Mouse (Mus musculus) heart, postnatal 25 days (tissue): ENCODE measurements around the gene Rassf10. TPM values are rescaled to one million over a fixed set of nuclear protein-coding genes. Genes with fewer than 3 reads are reported as not detected.
"Not testable (repeated sequence)": the region's sequence is repeated elsewhere in the genome, so short reads cannot be mapped to it uniquely, and the experiment has no call there.

Experiments used
- DNase-seq: peaks from one replicate; pipeline ENCODE4 v3.0.0; 2022; ENCODE audit warnings: low spot score
- intact Hi-C: fragments of 180-260 bp; cut with DNase I; formaldehyde crosslinking; loops from one replicate; pipeline ENCODE4 v1.15.1; 2025
- total RNA-seq, 2 experiments: library from RNA; stranded (reverse); gene quantifications; 2 replicates each; pipeline ENCODE4 v1.2.3; 2021

Gene Rassf10
- 1 to 10 TPM; 1.8 to 2.0 TPM for total RNA-seq

DNA sequence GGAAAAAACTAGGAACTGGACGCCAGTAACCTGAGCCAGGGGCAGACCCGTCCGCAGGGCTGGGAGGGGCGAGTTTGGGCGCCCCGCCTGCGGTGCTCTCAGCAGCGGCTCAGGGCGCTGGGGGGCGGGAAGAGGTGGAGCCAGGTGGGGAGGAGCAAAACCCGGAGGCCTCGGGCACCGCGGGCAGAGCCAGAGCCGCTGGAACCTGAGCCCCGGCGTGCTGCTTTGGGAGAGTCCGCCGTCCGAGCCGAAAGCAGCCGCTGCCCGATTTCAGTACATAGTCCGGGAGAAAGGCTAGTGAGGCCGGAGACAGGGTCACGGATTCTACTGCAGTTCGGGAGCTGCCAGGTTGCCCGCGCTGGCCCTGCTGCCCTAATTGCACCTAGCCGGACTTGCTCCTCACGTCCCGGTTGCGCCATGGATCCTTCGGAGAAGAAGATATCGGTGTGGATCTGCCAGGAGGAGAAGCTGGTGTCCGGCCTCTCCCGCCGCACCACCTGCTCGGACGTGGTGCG is at the start of gene Rassf10:
Rassf10 (plus strand) TSS at position 186 of the 515 bp plus-strand sequence.
- intact Hi-C loops: no loop called here
- peak; percentile 80 for DNase-seq

DNA sequence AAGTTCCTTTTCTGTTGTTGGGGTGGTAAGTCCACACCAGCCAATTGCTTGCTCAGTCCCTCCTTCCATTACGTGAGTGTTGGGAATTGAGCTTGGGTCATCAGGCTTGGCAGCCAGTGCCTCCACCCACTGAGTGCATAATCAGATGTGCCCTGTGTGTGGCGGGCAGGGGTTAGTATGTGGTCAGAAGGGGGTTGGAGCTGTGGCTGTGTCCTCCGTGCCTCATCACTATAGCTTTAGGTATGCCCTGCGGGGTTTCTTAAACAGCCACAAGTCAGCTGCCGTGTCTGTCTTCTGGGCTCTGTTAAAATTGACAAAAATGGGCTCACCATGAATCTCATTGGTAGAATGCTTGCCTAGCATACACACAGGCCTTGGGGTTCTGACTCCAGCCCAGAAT is 46.9 kb upstream of the Rassf10 start:
- DNase-seq: no peak
- intact Hi-C loops: no loop called here

- DNase-seq: no peak
These were observed 46.3 kb upstream of the Rassf10 start for GRCm38 (mm10) chr7:112907468-112907867.

DNA sequence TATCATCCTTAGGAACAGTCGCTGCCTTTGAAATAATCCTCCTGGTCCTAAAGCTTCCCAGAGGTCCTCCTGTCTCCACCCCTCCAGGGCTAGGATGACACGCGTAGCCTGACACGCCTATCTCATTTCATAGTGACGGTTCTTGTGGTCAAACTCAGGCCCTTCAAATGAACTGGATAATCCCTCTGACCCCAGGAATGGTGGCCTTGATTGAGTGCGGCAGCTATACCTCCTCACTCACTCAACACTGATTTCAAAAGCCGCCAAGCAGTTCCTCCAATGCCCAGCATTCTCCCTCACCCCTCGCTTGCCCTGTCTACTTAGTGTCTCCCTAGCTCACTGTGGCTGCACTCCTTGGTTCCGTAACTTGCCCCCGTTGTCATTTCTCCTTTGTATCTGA is 44.6 kb upstream of the Rassf10 start:
- DNase-seq: no peak
- intact Hi-C loops: no loop called here

More at GRCm38 (mm10) chr7:112907468-112907867, 46.3 kb upstream of the Rassf10 start:
- intact Hi-C loops: no loop called here

DNA sequence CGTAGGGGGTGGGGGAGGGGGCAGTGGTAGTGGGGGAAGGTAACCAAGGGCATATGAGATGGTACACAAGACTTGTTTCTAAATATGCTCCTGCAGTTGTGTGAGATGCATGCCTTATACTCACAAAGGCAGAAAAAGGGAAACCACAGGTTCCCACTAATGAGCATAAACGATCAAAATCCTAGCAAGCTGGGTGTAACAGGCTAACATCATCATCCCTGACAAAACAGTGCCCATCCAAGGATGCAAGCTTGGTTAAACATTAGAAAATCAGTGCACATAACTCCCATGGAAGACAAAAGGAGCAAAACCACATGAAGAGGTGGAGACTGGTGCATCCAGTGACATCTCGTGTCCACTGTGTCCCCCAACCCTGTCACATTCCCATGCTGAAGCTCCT is 40.8 kb upstream of the Rassf10 start:
- intact Hi-C loops: no loop called here
- no peak for DNase-seq

DNA sequence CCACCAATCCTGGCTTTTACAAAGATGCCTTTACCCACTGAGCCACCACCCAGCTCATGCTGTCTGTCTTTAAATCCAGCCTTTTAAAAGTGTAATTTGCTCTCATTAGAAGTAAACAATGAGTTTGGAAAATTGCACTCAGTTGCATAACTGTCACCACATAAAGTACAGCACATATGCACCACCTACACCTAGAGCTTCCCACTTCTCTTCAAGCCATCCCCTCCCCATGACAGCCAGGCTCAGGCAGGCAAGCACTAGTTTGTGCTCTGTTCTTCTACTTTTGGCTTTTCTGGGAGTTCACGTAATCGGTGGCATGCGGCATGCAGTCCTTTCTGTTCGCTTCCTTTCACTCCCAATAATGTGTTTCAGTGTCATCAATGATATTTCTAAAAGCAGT is 38.2 kb upstream of the Rassf10 start:
- no peak for DNase-seq
- intact Hi-C loops: loop anchor here (5.0 kb wide), 1 partner anchor 397 kb away; no protein-coding TSS in a partner anchor

DNA sequence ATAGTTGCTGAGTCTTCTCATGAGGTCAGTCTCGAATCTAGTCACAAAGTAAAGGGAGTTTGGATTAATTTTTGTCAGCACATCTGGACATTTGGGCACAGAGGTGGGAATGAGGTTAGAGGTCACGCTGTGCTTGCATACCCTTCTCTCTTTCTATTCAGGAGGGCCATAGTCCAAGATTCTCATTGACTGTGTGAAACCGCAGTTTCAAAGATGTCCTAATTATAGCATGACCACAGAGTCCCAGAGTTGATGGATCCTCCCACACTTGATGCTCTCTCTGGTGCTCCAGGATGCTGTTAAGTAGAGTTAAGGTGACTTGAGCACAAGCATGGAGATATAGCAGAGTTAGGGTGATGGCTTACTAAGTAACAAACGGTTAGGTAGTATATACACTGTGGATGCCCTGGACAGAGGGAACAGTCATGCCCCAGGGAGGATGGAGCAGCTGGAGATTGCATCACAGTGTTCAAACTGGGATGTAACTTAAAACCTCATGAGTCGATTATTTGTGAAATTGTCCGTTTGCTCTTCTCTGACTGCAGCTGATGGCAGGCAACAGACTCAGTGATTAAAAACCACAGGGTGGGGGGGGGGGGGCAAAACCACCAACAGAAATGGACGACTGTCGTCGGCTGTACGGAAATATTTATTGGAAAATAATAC is 36.0 kb upstream of the Rassf10 start:
- intact Hi-C loops: loop anchor here (5.0 kb wide), 1 partner anchor 395 kb away; no protein-coding TSS in a partner anchor
- no peak for DNase-seq

- intact Hi-C loops: loop anchor here (5.0 kb wide), 1 partner anchor 394 kb away; no protein-coding TSS in a partner anchor
- DNase-seq: no peak
These were observed 35.3 kb upstream of the Rassf10 start for GRCm38 (mm10) chr7:112918279-112918991.

DNA sequence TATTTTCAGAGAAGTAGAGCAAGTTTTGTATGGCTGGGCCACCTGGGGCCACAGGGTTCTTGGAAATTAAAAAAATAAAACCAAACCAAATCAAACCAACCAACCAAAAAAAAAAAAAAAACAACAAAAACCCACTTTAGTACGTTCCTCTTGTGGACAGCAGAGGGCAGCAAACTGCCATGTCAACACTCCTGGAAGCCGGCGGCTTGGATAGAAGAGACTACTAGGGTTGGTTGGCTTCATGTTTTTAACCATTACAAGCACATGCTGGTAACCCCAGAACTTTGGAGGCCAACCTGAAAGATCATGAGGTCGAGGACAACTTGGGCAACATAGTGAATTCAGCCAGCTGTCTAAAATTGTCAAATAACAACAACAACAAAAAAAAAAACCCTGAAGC is 33.9 kb upstream of the Rassf10 start:
- DNase-seq: no peak
- intact Hi-C loops: loop anchor here (1.0 to 5.0 kb wide), 3 partner anchors 212 to 392 kb away; no protein-coding TSS in a partner anchor

GRCm38 (mm10) chr7:112922801-112923200 is 31.0 kb upstream of the Rassf10 start:
- intact Hi-C loops: loop anchor here (5.0 kb wide), 1 partner anchor 344 kb away; no protein-coding TSS in a partner anchor
- no peak for DNase-seq

GRCm38 (mm10) chr7:112923712-112924111 is 30.1 kb upstream of the Rassf10 start:
- intact Hi-C loops: loop anchor here (5.0 kb wide), 1 partner anchor 344 kb away; no protein-coding TSS in a partner anchor
- no peak for DNase-seq

- intact Hi-C loops: no loop called here
- no peak for DNase-seq
These were observed 23.1 kb upstream of the Rassf10 start for GRCm38 (mm10) chr7:112930669-112931068.

DNA sequence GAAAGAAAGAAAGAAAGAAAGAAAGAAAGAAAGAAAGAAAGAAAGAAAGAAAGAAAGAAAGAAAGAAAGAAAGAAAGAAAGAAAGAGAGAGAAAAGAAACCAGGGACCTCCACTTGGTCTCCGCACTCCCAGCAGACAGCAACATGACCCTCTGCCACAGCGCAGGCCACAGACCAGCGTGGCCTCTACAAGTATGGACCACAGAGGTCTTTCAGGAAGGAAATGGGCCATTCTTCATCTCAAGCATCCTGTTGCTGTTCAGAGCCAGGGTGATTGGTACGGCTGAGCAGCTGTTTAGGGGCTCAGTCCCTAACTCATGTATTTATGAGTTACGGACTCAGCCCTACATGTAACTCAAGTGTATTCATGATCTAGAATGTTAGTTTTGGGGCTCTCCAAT is 17.9 kb upstream of the Rassf10 start:
- DNase-seq, intact Hi-C loops: not testable (repeated sequence)

- no peak for DNase-seq
- intact Hi-C loops: no loop called here
These were observed 16.7 kb upstream of the Rassf10 start for GRCm38 (mm10) chr7:112937089-112937488.

DNA sequence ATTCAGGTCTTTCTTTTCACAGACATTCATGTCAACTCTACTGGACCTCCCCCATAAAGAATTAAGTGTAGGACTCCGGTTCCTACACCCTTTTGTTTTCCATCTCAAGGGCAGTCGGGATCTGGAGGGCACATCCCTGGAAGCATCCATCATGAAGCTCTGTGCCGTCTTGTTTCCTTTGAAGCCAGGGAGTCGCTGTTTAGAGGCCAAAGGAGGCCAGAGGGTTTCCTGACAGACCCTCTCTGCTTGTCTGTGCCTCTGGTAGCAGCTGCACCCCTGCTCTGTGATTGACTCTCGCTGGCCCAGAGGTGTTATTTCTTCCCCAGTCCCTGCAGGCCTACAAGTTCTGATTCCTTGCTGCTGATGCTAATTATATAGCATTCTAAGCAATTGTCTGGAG is 14.8 kb upstream of the Rassf10 start:
- no peak for DNase-seq
- intact Hi-C loops: no loop called here

- intact Hi-C loops: no loop called here
- DNase-seq: no peak
These were observed 11.2 kb upstream of the Rassf10 start for GRCm38 (mm10) chr7:112942567-112942966.

DNA sequence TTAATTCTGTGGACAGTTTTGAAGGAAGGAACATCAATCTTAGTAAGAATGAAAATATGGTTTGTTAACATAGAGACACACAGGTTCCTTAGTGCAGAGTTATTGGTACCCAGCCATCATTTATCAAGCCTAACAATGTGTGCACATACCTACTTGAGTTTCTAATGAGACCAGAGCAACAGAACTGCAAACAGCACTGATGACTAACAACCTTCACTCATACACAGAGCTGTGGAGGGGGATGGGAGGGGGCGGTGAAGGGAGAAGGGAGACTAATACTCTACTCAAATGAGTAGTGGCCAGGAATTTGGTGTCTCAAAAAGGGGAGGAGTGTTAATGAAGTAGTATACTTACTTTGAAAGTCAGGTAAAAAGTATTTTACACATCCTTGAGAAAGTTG is 10.7 kb upstream of the Rassf10 start:
- no peak for DNase-seq
- intact Hi-C loops: no loop called here

- no peak for DNase-seq
- intact Hi-C loops: no loop called here
These were observed 7.1 kb upstream of the Rassf10 start for GRCm38 (mm10) chr7:112946706-112947105.

GRCm38 (mm10) chr7:112954351-112955102 is 765 bp downstream of the Rassf10 start:
- intact Hi-C loops: loop anchor here (5.0 kb wide), 2 partner anchors 68 to 108 kb away; no protein-coding TSS in a partner anchor
- DNase-seq: no peak
